Mouse (Mus musculus) heart, postnatal 0 days (tissue): Measurements from ENCODE around the gene Gse1.

ENCODE experiments used
- CTCF ChIP-seq: IDR thresholded peaks from 2 replicates; pipeline ENCODE4 v1.5.1; 2016; ENCODE audit warnings: antibody characterized with exemption, control low read depth, low read depth
- EP300 ChIP-seq: IDR thresholded peaks from 2 replicates; pipeline ENCODE4 v1.6.1; 2016; ENCODE audit warnings: antibody characterized with exemption, low read depth

GRCm38 (mm10) chr8:120234457-120234856 is 6.2 kb downstream of the Gse1 start:
- TF ChIP-seq CTCF: no peak
- TF ChIP-seq EP300: no peak
